Mouse (Mus musculus) spleen, embryonic (tissue): ENCODE measurements around the gene Gm10334.
"Not testable (repeated sequence)": the region's sequence is repeated elsewhere in the genome, so short reads cannot be mapped to it uniquely, and the experiment has no call there.

ENCODE experiments used
- CTCF ChIA-PET: fragments of 350-600 bp; sonication (Branson Sonifier 250); formaldehyde crosslinking; loops from one replicate; lab custom pipeline; 2022; lab: Charles Lee

Gene Gm10334

DNA sequence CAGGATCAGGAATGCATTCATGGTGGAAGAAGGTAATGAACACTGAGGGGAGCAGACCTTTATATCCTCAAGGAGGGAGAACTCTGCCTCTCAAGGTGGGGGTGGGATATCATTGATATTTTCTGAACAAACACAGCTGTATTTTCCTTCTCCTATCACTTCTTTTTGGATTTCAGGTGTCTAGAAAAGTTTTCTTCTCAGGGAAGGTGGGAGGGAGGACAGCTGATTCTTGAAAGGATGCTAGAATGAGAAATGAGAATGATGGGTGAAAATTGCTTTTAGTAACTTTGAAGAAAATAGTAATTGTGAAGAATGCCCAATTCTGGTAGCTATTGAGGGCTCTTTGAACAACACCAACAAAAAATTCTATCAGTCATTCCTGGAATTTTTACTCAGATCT is at the start of gene Gm10334:
Gene Gm10334, minus strand, starts transcription at position 101 of the 400 bp plus-strand sequence.
- CTCF ChIA-PET = not testable (repeated sequence)

DNA sequence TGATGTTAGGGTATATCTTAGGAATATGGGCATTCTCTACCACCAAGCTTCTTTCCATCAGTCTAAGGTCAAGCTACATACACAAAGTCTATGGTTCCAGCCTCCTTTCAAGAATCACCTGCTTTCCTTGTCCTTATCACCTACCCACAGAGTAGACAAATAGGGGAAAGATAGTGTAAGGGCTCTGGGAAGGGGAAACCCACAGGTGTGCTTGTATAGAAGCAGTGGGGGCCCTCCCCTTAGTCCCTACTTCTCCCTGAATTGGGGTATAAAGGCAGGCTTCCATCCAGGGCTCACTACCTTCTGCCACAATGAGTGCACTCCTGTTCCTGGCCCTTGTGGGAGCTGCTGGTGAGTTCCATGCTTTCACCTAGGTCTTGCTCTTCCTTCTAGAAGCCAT is 12.7 kb upstream of the Gm10334 start, which contains the start of gene Prss1:
Gene Prss1, plus strand, starts transcription at position 301 of the 400 bp plus-strand sequence.
- CTCF ChIA-PET = not testable (repeated sequence)

DNA sequence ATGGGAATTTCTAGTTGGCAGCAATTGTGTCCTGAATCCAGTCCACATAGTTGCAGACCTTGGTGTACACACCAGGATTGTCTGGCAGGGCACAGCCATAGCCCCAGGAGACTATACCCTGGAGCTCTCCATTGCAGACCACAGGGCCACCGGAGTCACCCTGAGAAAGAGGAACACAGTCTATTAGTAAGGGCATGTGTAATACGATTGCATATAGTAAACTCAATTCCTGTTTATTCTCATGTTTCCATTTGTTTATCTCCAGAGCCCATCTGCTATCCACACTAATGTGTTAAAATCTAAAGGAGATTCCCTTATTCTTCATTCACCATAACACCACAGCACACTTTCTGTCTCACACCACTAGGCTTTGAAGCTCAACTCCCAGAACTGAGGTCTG is 3.7 kb downstream of the Gm10334 start:
- CTCF ChIA-PET = not testable (repeated sequence)
